13 mouse cellular contexts compared by ENCODE assay signal in the genomic region with DNA sequence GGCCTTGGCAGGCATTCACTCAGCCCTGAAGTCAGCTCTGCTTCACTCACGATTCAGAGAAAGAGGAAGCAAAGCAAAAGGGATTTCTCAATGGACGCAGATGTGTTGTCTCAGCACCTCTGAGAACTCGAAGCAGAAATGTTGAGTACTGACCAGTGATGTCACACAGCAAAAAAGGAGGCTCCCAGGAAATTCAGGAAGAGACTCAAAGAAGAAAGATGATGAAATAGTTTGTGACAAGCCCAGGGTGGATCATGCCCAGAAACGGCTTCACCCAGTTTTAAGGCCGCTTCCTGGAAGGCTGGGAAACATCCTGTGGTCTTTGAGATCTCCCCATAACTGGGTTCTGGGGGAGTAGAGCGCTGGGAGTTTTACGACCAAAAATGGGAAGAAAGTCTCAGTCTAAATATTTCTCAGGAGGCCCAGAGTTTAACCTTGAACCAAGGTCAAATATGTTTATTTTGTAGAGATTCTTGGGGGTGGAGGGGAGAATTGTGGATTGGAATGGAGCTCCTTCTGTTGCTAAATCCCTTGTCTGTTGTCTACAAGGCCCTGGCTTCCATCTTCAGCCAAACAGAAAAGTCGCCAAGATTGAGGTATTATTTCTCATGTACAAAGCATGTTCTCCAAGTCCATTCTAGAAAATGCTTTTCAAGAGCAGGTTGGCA. TPM values are rescaled to one million over a fixed set of nuclear protein-coding genes. Genes with fewer than 3 reads are reported as not detected.
DNase-seq lines count a peak whose midpoint lies in the region; ATAC-seq lines count a peak whose summit lies in the region.
"Had no signal": no experiment of that assay in that cellular context is flagged by ENCODE, and none has a peak within 500 bp of the region (broad histone marks: within the 10 kb centered on the region; RNA-seq: fewer than 3 reads in every experiment).

A gene (plus strand): TSS at position 505 of the 668 bp plus-strand sequence.

- H3K27me3 ChIP-seq in kidney, embryonic 16.5 days (ENCODE audit: insufficient read depth, low read length), result no peaks in the 10 kb centered on the region
- H3K27me3 ChIP-seq in intestine, embryonic 16.5 days (replicated peaks; ENCODE audit: control insufficient read depth, insufficient read depth, low read length), result no peaks in the 10 kb centered on the region
- H3K27me3 ChIP-seq: embryonic facial prominence, embryonic 15.5 days had no signal

- intact Hi-C loops in left cerebral cortex, postnatal 4 days (cut with DNase I), result no loop called here

- WGBS in kidney, embryonic 16.5 days, result 56% methylated on average over 8 of the region's 8 CpGs
- WGBS in intestine, embryonic 16.5 days, result 41% methylated on average over 8 of the region's 8 CpGs

- H3K9ac ChIP-seq in kidney, embryonic 16.5 days (replicated peaks; ENCODE audit: low read length), result no peak within 1 kb of the TSS
- H3K9ac ChIP-seq in intestine, embryonic 16.5 days (ENCODE audit: low read depth, low read length), result no peak within 1 kb of the TSS
- H3K9ac ChIP-seq: embryonic facial prominence, embryonic 15.5 days had no signal

- no peaks in the 10 kb centered on the region for H3K9me3 ChIP-seq in kidney, embryonic 16.5 days (ENCODE audit: low read length)
- no peaks in the 10 kb centered on the region for H3K9me3 ChIP-seq in intestine, embryonic 16.5 days (ENCODE audit: control insufficient read depth, low read length)
- H3K9me3 ChIP-seq: embryonic facial prominence, embryonic 15.5 days had no signal

- no peak for ATAC-seq in kidney, embryonic 16.5 days (ENCODE audit: low FRiP score, low TSS enrichment)
- ATAC-seq in intestine, embryonic 16.5 days, result no peak
- peak; percentile 91 for ATAC-seq in megakaryocyte, adult 5-6 weeks (ENCODE audit: poor library complexity, severe bottlenecking)

- DNase-seq in kidney, postnatal 14 days, result no peak
- DNase-seq in adipocyte (ENCODE audit: low spot score), result peak; percentile 13
- no peak for DNase-seq in adrenal gland, postnatal 25 days
- no peak for DNase-seq in left cerebral cortex, postnatal 4 days
- DNase-seq in spleen, postnatal 10 days (ENCODE audit: low spot score in 2 of 2), result no peak
- DNase-seq: gastrocnemius, postnatal 14 days had no signal

- H3K36me3 ChIP-seq in kidney, embryonic 16.5 days (ENCODE audit: insufficient read depth, low read length), result no peaks in the 10 kb centered on the region
- no peaks in the 10 kb centered on the region for H3K36me3 ChIP-seq in intestine, embryonic 16.5 days (ENCODE audit: control insufficient read depth, insufficient read depth, low read length)
- H3K36me3 ChIP-seq: embryonic facial prominence, embryonic 15.5 days; G1E had no signal

- H3K4me1 ChIP-seq in kidney, embryonic 16.5 days (ENCODE audit: insufficient read depth, low read length), result peaks cover 7% of the 10 kb centered on the region; the same call in 1 of the 2 replicates
- 0 out of 2 replicates have a peak, but pooled peaks cover 6% of the 10 kb centered on the region for H3K4me1 ChIP-seq in intestine, embryonic 16.5 days (ENCODE audit: control insufficient read depth, insufficient read depth, low read length)

- no peak within 1 kb of the TSS for H3K4me3 ChIP-seq in kidney, embryonic 16.5 days (ENCODE audit: low read length)
- H3K4me3 ChIP-seq in intestine, embryonic 16.5 days (ENCODE audit: low read length), result no peak within 1 kb of the TSS
- H3K4me3 ChIP-seq: embryonic facial prominence, embryonic 15.5 days had no signal

- no peak within 1 kb of the TSS for H3K4me2 ChIP-seq in kidney, embryonic 16.5 days (replicated peaks; ENCODE audit: low read depth, low read length)
- no peak within 1 kb of the TSS for H3K4me2 ChIP-seq in intestine, embryonic 16.5 days (ENCODE audit: low read depth, low read length)
- H3K4me2 ChIP-seq: embryonic facial prominence, embryonic 15.5 days had no signal

- H3K27ac ChIP-seq in kidney, embryonic 16.5 days (ENCODE audit: low read length), result peak within 1 kb of the TSS; percentile 78
- peak within 1 kb of the TSS; percentile 54 for H3K27ac ChIP-seq in intestine, embryonic 16.5 days (ENCODE audit: low read length)
- H3K27ac ChIP-seq: embryonic facial prominence, embryonic 15.5 days had no signal

RNA-seq across cellular contexts. Expression of the gene that starts here (rescaled TPM):
- not detected in 2 replicates for polyA plus RNA-seq in kidney, embryonic 16.5 days (2015; fragmentation: Nextera tagmentation; extraction: Ambion mirVana)
- polyA plus RNA-seq in intestine, embryonic 16.5 days (2015; fragmentation: Nextera tagmentation; extraction: Ambion mirVana), result not detected in 2 replicates
- not detected in 2 replicates for total RNA-seq in megakaryocyte, adult 5-6 weeks (2015)
- not detected in 2 replicates for total RNA-seq in megakaryocyte, adult 5-6 weeks (2017)
- not detected in 2 replicates for total RNA-seq in adrenal gland, postnatal 25 days (2021)
- not detected for total RNA-seq in left cerebral cortex, postnatal 4 days (2021)
- total RNA-seq: G1E; gastrocnemius, postnatal 14 days had no signal
- polyA plus RNA-seq: embryonic facial prominence, embryonic 15.5 days; G1E; liver, embryonic 16.5 days; neural tube, embryonic 14.5 days had no signal

Comparison
In these comparisons a context has a peak if more than half of its experiments do, and no peak if none do; other contexts are left out.
1. Peak in ATAC-seq in megakaryocyte, adult 5-6 weeks; RNA of the gene not detected or under 1 TPM.